Mouse (Mus musculus) midbrain, embryonic 12.5 days (tissue): ENCODE data around the gene Tmem270. TPM values are rescaled to one million over a fixed set of nuclear protein-coding genes. Genes with fewer than 3 reads are reported as not detected.

Experiments
- polyA plus RNA-seq: library from polyadenylated mRNA; unstranded; fragments of >200 nt; fragmentation: Nextera tagmentation; extraction: Ambion mirVana; gene quantifications from 2 replicates; pipeline ENCODE4 v1.2.1, GENCODE M21; 2016

Gene Tmem270
- polyA plus RNA-seq, 1 experiment from 2014 or later, result not detected

Other genes starting within 250 kb of the Tmem270 start
- 16.7 and 17.7 TPM in 2 replicates for gene Limk1, start 218.1 kb downstream of the Tmem270 start, polyA plus RNA-seq
- gene Eln, start 159.4 kb downstream of the Tmem270 start, polyA plus RNA-seq, result 3.8 and 4.0 TPM in 2 replicates
- gene Cldn13, start 8.8 kb upstream of the Tmem270 start, polyA plus RNA-seq, result 2.5 TPM in 2 replicates
- 9.5 and 10.4 TPM in 2 replicates for gene Mettl27, start 25.6 kb upstream of the Tmem270 start, polyA plus RNA-seq
- gene Cldn4, start 40.2 kb upstream of the Tmem270 start, polyA plus RNA-seq, result 0.98 and 2.0 TPM in 2 replicates
- 2.3 and 2.8 TPM in 2 replicates for gene Cldn3, start 79.5 kb upstream of the Tmem270 start, polyA plus RNA-seq
- 39.1 and 41.4 TPM in 2 replicates for gene Abhd11, start 102.4 kb upstream of the Tmem270 start, polyA plus RNA-seq
- gene Stx1a, start 116.7 kb upstream of the Tmem270 start, polyA plus RNA-seq, result 27.8 and 29.3 TPM in 2 replicates
- 27.6 and 28.3 TPM in 2 replicates for gene Dnajc30, start 157.5 kb upstream of the Tmem270 start, polyA plus RNA-seq
- gene Bud23, start 158.2 kb upstream of the Tmem270 start, polyA plus RNA-seq, result 118 and 119 TPM in 2 replicates
- gene Vps37d, start 171.5 kb upstream of the Tmem270 start, polyA plus RNA-seq, result 28.2 and 32.1 TPM in 2 replicates
- gene Mlxipl, start 183.2 kb upstream of the Tmem270 start, polyA plus RNA-seq, result 2.0 and 2.1 TPM in 2 replicates
- gene Tbl2, start 242.9 kb upstream of the Tmem270 start, polyA plus RNA-seq, result 26.3 and 26.5 TPM in 2 replicates